Mouse (Mus musculus): ENCODE data around the gene Srl. TPM values are rescaled to one million over a fixed set of nuclear protein-coding genes. Genes with fewer than 3 reads are reported as not detected.
"Not testable (repeated sequence)": the region's sequence is repeated elsewhere in the genome, so short reads cannot be mapped to it uniquely, and the experiment has no call there.

Srl gene
- total and polyA plus RNA-seq, 3 experiments, result 276 to 870 (median 771) TPM

- peaks cover 13% of the 10 kb centered on the region for H3K4me1 ChIP-seq (ENCODE audit: control insufficient read depth, insufficient read depth, low read length)
- DNase-seq, result no peak
- no peak overlapping the region for H3K4me3 ChIP-seq
- WGBS, result 70% methylated on average over 5 of the region's 5 CpGs
- no peaks in the 10 kb centered on the region for H3K79me2 ChIP-seq (replicated peaks; ENCODE audit: control insufficient read depth, insufficient read depth, low read length)
- H3K9ac ChIP-seq (ENCODE audit: low read depth, low read length), result no peak overlapping the region
- H3K36me3 ChIP-seq (ENCODE audit: control insufficient read depth, insufficient read depth, low read length), result peaks cover 4% of the 10 kb centered on the region; the same call in 1 of the 2 replicates
- no peaks in the 10 kb centered on the region for H3K27me3 ChIP-seq (ENCODE audit: control insufficient read depth, insufficient read depth, low read length)
- intact Hi-C loops (cut with DNase I), result no loop called here
- H3K27ac ChIP-seq, result no peak overlapping the region
- no peak for TF ChIP-seq POLR2A (IDR thresholded peaks at IDR 0.05; ENCODE audit: insufficient read depth, low read depth, low read length)
- no peak for TF ChIP-seq CTCF (IDR thresholded peaks at IDR 0.05)
- TF ChIP-seq EP300 (IDR thresholded peaks at IDR 0.05; ENCODE audit: insufficient read depth, low read depth, low read length), result no peak
These were observed 42.8 kb upstream of the Srl start for GRCm38 (mm10) chr16:4584438-4584837.

- Histone ChIP-seq H3K27ac (no peak overlapping the region), H3K4me1 (ENCODE audit: control insufficient read depth, insufficient read depth, low read length) (peaks cover 13% of the 10 kb centered on the region), H3K36me3 (ENCODE audit: control insufficient read depth, insufficient read depth, low read length) (peaks cover 4% of the 10 kb centered on the region; the same call in 1 of the 2 replicates), H3K4me3 (no peak overlapping the region), H3K79me2 (replicated peaks; ENCODE audit: control insufficient read depth, insufficient read depth, low read length) (no peaks in the 10 kb centered on the region), H3K27me3 (ENCODE audit: control insufficient read depth, insufficient read depth, low read length) (no peaks in the 10 kb centered on the region), H3K9ac (ENCODE audit: low read depth, low read length) (no peak overlapping the region)
- TF ChIP-seq CTCF (IDR thresholded peaks at IDR 0.05) (no peak), POLR2A (IDR thresholded peaks at IDR 0.05; ENCODE audit: insufficient read depth, low read depth, low read length) (no peak), EP300 (IDR thresholded peaks at IDR 0.05; ENCODE audit: insufficient read depth, low read depth, low read length) (no peak)
- WGBS, result 77% methylated on average over 3 of the region's 3 CpGs
- no peak for DNase-seq
- intact Hi-C loops (cut with DNase I), result no loop called here
These were observed 42.2 kb upstream of the Srl start for GRCm38 (mm10) chr16:4583807-4584206.

GRCm38 (mm10) chr16:4581179-4581578 lies 39.6 kb upstream of the Srl start:
- DNase-seq; H3K4me1 ChIP-seq (ENCODE audit: control insufficient read depth, insufficient read depth, low read length); H3K9ac ChIP-seq (ENCODE audit: low read depth, low read length); intact Hi-C loops (cut with DNase I); H3K27me3 ChIP-seq (ENCODE audit: control insufficient read depth, insufficient read depth, low read length); H3K27ac ChIP-seq; H3K79me2 ChIP-seq (replicated peaks; ENCODE audit: control insufficient read depth, insufficient read depth, low read length); H3K4me3 ChIP-seq; H3K36me3 ChIP-seq (ENCODE audit: control insufficient read depth, insufficient read depth, low read length): not testable (repeated sequence)
- WGBS, result 74% methylated on average over 4 of the region's 4 CpGs

- intact Hi-C loops (cut with DNase I), result no loop called here
- 57% methylated on average over 7 of the region's 7 CpGs for WGBS
- no peaks in the 10 kb centered on the region for H3K79me2 ChIP-seq (replicated peaks; ENCODE audit: control insufficient read depth, insufficient read depth, low read length)
- no peak overlapping the region for H3K27ac ChIP-seq
- no peaks in the 10 kb centered on the region for H3K4me1 ChIP-seq (ENCODE audit: control insufficient read depth, insufficient read depth, low read length)
- H3K36me3 ChIP-seq (ENCODE audit: control insufficient read depth, insufficient read depth, low read length), result no peaks in the 10 kb centered on the region
- no peak for DNase-seq
- TF ChIP-seq EP300 (IDR thresholded peaks at IDR 0.05; ENCODE audit: insufficient read depth, low read depth, low read length), result no peak
- TF ChIP-seq POLR2A (IDR thresholded peaks at IDR 0.05; ENCODE audit: insufficient read depth, low read depth, low read length), result no peak
- TF ChIP-seq CTCF (IDR thresholded peaks at IDR 0.05), result no peak
- no peaks in the 10 kb centered on the region for H3K27me3 ChIP-seq (ENCODE audit: control insufficient read depth, insufficient read depth, low read length)
- H3K4me3 ChIP-seq, result no peak overlapping the region
- no peak overlapping the region for H3K9ac ChIP-seq (ENCODE audit: low read depth, low read length)
These were observed 37.0 kb upstream of the Srl start for GRCm38 (mm10) chr16:4578630-4579029.

GRCm38 (mm10) chr16:4576873-4577272 lies 35.3 kb upstream of the Srl start:
- H3K4me3 ChIP-seq, result no peak overlapping the region
- H3K27me3 ChIP-seq (ENCODE audit: control insufficient read depth, insufficient read depth, low read length), result no peaks in the 10 kb centered on the region
- no peak overlapping the region for H3K9ac ChIP-seq (ENCODE audit: low read depth, low read length)
- no peaks in the 10 kb centered on the region for H3K79me2 ChIP-seq (replicated peaks; ENCODE audit: control insufficient read depth, insufficient read depth, low read length)
- H3K27ac ChIP-seq, result no peak overlapping the region
- TF ChIP-seq CTCF (IDR thresholded peaks at IDR 0.05) (no peak), POLR2A (IDR thresholded peaks at IDR 0.05; ENCODE audit: insufficient read depth, low read depth, low read length) (no peak), EP300 (IDR thresholded peaks at IDR 0.05; ENCODE audit: insufficient read depth, low read depth, low read length) (no peak)
- H3K36me3 ChIP-seq (ENCODE audit: control insufficient read depth, insufficient read depth, low read length), result no peaks in the 10 kb centered on the region
- WGBS, result 54% methylated on average over 2 of the region's 2 CpGs
- intact Hi-C loops (cut with DNase I), result no loop called here
- H3K4me1 ChIP-seq (ENCODE audit: control insufficient read depth, insufficient read depth, low read length), result no peaks in the 10 kb centered on the region
- no peak for DNase-seq

- no peak for DNase-seq
- Histone ChIP-seq H3K27ac (no peak overlapping the region), H3K4me1 (ENCODE audit: control insufficient read depth, insufficient read depth, low read length) (no peaks in the 10 kb centered on the region), H3K79me2 (replicated peaks; ENCODE audit: control insufficient read depth, insufficient read depth, low read length) (no peaks in the 10 kb centered on the region), H3K27me3 (ENCODE audit: control insufficient read depth, insufficient read depth, low read length) (no peaks in the 10 kb centered on the region), H3K9ac (ENCODE audit: low read depth, low read length) (no peak overlapping the region), H3K4me3 (no peak overlapping the region), H3K36me3 (ENCODE audit: control insufficient read depth, insufficient read depth, low read length) (no peaks in the 10 kb centered on the region)
- TF ChIP-seq POLR2A (IDR thresholded peaks at IDR 0.05; ENCODE audit: insufficient read depth, low read depth, low read length) (no peak), CTCF (IDR thresholded peaks at IDR 0.05) (no peak)
- intact Hi-C loops (cut with DNase I), result no loop called here
- 49% methylated on average over 2 of the region's 2 CpGs for WGBS
These were observed 34.4 kb upstream of the Srl start for GRCm38 (mm10) chr16:4576038-4576437.
